Mouse (Mus musculus) brain, embryonic 14.5 days (tissue): ENCODE measurements around the gene Plppr3.

Experiments
- CTCF ChIP-seq: fragments of 200-500 bp; IDR thresholded peaks from 2 replicates; pipeline ENCODE4 v1.5.1; 2012; ENCODE audit warnings: inconsistent platforms, mild to moderate bottlenecking, moderate library complexity, borderline replicate concordance; ENCODE audit not compliant: insufficient read depth, insufficient read length; ENCODE audit errors: extremely low read depth
- POLR2A ChIP-seq: fragments of 200-500 bp; IDR thresholded peaks from 2 replicates; pipeline ENCODE4 v1.6.1; 2012; ENCODE audit warnings: mild to moderate bottlenecking, inconsistent platforms, borderline replicate concordance; ENCODE audit not compliant: poor library complexity, insufficient read depth, insufficient read length, severe bottlenecking; ENCODE audit errors: extremely low read depth

DNA sequence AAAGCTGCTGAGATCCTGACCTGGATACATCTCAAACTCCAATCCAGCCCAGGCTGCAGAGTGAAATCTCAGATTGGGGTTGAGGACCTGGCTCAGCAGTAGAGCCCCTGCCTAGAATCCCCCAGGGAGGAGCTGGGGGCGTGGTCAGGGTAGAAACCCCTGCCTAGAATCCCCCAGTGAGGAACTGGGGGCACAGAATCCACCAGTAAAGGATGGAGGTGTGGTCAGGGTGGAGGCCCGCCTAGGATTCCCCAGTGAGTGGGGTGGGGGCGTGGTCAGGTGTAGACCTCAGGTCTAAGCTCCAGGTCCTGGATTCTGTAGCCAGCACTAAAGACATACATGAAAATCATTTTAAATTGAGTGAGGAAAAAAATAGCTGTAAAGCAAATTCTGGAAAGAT, 1.6 kb downstream of the Plppr3 start:
- TF ChIP-seq CTCF: no peak
- TF ChIP-seq POLR2A: no peak
